Mouse (Mus musculus) gastrocnemius, postnatal 36 days (tissue): ENCODE measurements around the gene Acsf2. TPM values are rescaled to one million over a fixed set of nuclear protein-coding genes. Genes with fewer than 3 reads are reported as not detected.
A peak's percentile ranks its signal among the peaks of the same experiment; 100 is the strongest.
"Not testable (repeated sequence)": the region's sequence is repeated elsewhere in the genome, so short reads cannot be mapped to it uniquely, and the experiment has no call there.

Source experiments
- DNase-seq, 2 experiments: peaks; one replicate each; pipeline ENCODE4 v3.0.0; 2022
- intact Hi-C: fragments of 180-260 bp; cut with DNase I; formaldehyde crosslinking; loops from one replicate; pipeline ENCODE4 v1.15.1; 2025
- long read RNA-seq, 2 experiments: library from polyadenylated mRNA; stranded (forward); transcript quantifications; one replicate each; pipeline ENCODE4 v2.0.0; 2021
- total RNA-seq, 2 experiments: library from RNA; stranded (reverse); gene quantifications; 2 replicates each; pipeline ENCODE4 v1.2.3; 2021

The Acsf2 gene
- total RNA-seq = 1 to 10 TPM; 2.1 to 3.1 TPM
- long read RNA-seq, experiment 1 = 0 reads
- long read RNA-seq, experiment 2, partial matches to known transcripts = 0 of 1 reads
- long read RNA-seq, experiment 2, other reads (novel, unspliced or antisense) = 1 of 1 reads

GRCm38 (mm10) chr11:94601321-94602281 lies at the start of gene Acsf2:
Acsf2 (minus strand) TSS chr11:94601871.
- peak; percentile 74 to 76 for DNase-seq
- intact Hi-C loops = no loop called here

- intact Hi-C loops, DNase-seq: not testable (repeated sequence)
These were observed 49.6 kb upstream of the Acsf2 start for GRCm38 (mm10) chr11:94651241-94651640.

- no peak for DNase-seq
- intact Hi-C loops = no loop called here
These were observed 44.8 kb upstream of the Acsf2 start for GRCm38 (mm10) chr11:94646457-94646856.

GRCm38 (mm10) chr11:94644461-94645219 lies 43.0 kb upstream of the Acsf2 start:
- no peak for DNase-seq
- intact Hi-C loops = no loop called here

DNA sequence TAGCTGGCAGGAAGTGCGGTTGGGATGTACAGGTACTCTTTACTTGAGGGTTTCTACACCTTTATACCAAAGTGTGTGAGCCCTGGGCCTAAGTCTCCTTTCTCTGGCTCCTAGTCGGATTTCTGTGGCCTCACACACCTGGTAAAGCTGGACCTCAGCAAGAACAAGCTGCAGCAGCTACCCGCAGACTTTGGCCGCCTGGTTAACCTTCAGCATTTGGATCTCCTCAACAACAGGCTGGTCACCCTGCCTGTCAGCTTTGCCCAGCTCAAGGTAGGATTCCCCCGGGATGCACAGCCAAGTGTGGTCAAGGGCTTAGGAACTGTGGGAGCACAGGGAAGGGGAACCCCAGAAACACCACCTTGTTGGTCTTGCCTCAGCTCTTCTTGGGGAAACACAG lies 32.8 kb upstream of the Acsf2 start:
- DNase-seq = no peak
- intact Hi-C loops = loop anchor here (5.0 kb wide), 1 partner anchor 78 kb away; no protein-coding TSS in a partner anchor

DNA sequence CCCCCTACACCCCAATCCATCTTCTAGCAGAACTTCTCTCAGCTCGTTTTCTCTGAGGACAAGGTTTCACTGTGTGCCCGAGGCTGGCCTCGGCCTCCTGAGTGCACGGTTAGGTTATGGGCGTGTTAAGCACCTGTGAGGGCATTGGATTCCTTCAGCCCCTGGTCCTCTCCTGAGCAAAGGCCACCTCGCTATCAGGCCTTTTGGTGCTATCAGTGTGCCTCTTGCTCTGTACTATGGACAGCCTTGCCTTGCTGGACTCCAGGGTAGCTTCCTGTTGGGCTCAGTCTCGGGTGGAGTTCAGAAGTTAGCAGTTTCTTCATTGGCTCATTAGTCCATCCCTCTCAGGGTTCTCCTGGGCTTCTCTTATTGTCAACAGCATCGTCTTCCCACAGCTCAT lies 31.3 kb upstream of the Acsf2 start:
- DNase-seq = no peak
- intact Hi-C loops = loop anchor here (5.0 kb wide), 1 partner anchor 79 kb away; no protein-coding TSS in a partner anchor

DNA sequence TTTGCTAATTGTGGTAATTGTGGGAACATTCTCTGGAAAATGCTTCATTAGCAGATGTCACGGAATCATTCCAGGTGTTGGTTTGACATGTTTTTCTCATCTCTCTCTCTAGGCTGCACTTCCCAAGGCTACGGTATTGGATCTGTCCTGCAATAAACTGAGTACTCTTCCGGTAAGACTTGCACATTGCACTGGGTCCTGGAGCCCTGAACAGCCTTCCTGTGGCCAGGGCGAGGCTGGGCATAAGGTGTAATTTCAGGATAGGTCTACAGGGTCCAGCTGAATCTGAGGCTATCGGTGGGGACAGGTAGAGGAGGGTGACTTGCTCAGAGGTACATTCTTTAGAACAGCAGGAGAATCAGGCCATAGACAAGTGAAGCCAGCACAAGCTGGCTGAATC lies 30.3 kb upstream of the Acsf2 start:
- no peak for DNase-seq
- intact Hi-C loops = loop anchor here (5.0 kb wide), 1 partner anchor 80 kb away; no protein-coding TSS in a partner anchor

DNA sequence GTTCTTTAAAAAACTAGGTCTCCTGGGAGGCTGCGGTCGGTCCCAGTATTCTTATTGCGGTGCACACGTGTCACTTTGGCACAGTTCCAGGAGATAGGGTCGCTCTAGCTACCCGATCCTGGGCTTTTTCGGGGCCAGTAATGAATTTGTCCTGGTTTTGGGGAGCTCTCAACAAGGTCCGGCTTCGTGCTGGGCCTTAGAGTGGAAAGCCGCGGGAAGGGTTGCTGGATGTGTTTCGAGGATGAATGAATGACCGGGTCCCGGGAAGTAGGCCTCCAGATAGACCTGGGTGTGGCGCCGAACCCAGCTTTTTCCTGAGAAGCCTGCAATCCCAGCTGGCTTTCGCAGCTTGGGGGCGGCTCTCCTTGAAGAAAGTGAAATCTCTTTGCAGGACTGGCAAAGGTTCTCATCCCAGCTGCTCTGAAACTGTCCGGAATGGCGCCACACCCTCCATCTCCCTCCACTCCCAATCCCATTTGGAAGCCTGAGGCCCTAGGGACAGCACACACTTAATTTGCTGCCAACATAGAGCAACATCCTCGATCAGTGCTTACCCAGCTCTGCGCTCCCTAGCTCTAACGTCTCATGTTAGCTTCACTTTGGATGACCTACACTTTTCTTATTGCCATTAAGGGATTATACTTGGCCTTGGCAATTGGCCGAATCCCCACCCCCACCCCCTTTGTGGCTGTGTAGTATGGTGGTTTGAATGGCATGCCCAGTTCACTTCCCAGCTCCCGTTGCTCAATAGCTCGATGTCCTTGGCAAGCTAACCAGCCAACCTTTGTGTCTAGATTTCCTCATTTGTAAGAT lies 28.7 kb upstream of the Acsf2 start:
- DNase-seq = peak; percentile 35 to 49
- intact Hi-C loops = loop anchor here (5.0 kb wide), 1 partner anchor 82 kb away; no protein-coding TSS in a partner anchor

- DNase-seq = no peak
- intact Hi-C loops = loop anchor here (5.0 kb wide), 1 partner anchor 82 kb away; no protein-coding TSS in a partner anchor
These were observed 28.2 kb upstream of the Acsf2 start for GRCm38 (mm10) chr11:94629884-94630198.

- peak; percentile 92 to 95 for DNase-seq
These were observed 27.7 kb upstream of the Acsf2 start, which contains the start of gene Lrrc59 for GRCm38 (mm10) chr11:94629199-94629883. Lrrc59 (plus strand) TSS chr11:94629767.

DNA sequence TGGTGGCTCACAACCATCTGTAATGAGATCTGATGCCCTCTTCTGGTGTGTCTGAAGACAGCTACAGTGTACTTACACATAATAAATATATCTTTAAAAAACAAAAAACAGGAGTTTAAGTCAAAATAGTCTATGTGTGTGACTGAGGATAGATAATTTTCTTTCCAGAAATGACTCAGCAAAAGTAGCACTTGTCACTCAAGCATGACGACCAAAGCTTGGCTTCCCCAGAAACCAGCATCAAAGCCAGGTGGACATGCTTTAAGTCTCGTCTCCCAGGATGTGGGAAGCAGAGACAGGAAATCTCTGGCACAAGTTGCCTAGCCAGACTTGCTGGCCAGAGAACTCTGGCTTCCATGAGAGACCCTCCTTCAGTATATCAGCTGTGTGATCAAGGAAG lies 20.5 kb upstream of the Acsf2 start:
- DNase-seq = no peak
- intact Hi-C loops = no loop called here

More at GRCm38 (mm10) chr11:94629199-94629883, 27.7 kb upstream of the Acsf2 start, which contains the start of gene Lrrc59:
- intact Hi-C loops = no loop called here

DNA sequence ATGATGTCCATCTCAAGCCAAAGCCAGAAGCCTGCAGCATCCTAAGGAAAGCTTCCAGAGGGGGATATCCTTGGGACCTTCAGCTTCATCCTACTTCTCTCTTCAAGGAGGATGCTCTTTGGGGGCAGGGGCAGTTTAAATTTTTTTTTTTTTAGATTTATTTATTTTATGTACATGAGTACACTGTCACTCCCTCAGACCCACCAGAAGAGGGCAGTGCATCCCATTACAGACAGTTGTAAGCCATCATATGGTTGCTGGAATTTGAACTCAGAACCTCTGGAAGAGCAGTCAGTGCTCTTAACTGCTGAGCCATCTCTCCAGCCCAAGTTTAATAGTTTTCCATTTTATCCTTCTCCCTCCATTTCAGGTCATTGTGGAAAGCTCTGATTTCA lies 19.8 kb upstream of the Acsf2 start:
- no peak for DNase-seq
- intact Hi-C loops = no loop called here

GRCm38 (mm10) chr11:94620766-94621457 lies 19.2 kb upstream of the Acsf2 start:
- intact Hi-C loops = no loop called here
- no peak for DNase-seq

GRCm38 (mm10) chr11:94617646-94618045 lies 16.0 kb upstream of the Acsf2 start:
- DNase-seq = no peak
- intact Hi-C loops = no loop called here

- intact Hi-C loops = no loop called here
- DNase-seq = no peak
These were observed 13.8 kb upstream of the Acsf2 start for GRCm38 (mm10) chr11:94615494-94615893.

- intact Hi-C loops = no loop called here
- DNase-seq = no peak
These were observed 12.9 kb upstream of the Acsf2 start for GRCm38 (mm10) chr11:94614603-94615002.

DNA sequence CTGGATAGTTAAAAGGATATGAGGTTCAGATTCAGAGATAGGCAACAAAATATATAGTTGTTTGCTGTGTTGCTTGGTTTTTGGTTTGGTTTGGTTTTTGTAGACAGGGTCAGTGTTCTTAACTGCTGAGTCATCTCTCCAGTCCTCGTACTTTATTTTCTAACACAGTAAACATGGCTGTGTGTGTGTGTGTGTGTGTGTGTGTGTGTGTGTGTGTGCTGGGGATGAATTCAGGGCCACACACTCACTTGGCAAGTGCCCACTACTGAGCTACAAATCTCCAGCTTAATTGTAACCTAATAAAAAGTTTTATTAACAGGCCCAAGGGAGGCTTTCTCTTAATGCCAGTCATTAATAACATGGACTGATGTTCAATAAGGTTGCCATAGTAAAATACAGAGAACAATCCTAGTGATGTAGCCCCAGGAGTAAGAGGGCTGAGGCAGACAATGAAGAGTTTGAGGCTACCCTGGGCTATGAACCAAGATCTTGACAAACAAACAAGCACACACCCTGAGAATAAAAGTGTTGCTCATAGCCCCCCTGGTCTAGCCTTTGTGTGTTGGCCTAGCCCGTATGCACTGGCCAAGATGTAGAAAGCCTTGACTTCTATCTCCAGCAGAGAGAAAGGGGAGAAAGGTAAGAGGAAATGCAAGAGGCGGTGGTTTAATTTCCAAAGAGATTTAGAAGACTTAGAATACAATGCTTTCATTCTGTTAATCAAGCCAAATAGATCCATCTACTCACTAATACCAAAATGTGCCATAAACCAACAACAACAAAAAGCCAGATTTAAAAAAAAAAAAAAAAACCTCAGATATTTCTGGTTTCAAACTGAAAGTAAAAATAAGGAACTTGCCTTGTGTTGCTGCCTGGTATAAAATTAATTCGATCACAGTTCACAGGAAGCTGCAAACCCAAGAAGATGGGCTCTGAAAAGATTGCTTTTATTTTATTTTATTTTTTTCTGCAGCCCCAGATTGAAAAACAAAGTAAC lies 9.4 kb upstream of the Acsf2 start:
- DNase-seq = no peak
- intact Hi-C loops = no loop called here
